Mouse (Mus musculus): ENCODE measurements at regions not wholly inside any gene's neighbourhood (a gene's known extent, or its start where the extent isn't known, plus 50 kb on each side); places are given as distances from the start of the nearest gene placed in this dataset.

- TF ChIP-seq CTCF (IDR thresholded peaks at IDR 0.05; ENCODE audit: low read depth) (no peak), EP300 (IDR thresholded peaks at IDR 0.05; ENCODE audit: low read depth) (no peak)
Measured at GRCm38 (mm10) chr5:74847824-74848223, 145.1 kb upstream of the Lnx1 start.

Data from heart, postnatal 0 days (tissue).